Mouse (Mus musculus): ENCODE measurements around the gene Vmn2r22.
"Not testable (repeated sequence)": the region's sequence is repeated elsewhere in the genome, so short reads cannot be mapped to it uniquely, and the experiment has no call there.

DNA sequence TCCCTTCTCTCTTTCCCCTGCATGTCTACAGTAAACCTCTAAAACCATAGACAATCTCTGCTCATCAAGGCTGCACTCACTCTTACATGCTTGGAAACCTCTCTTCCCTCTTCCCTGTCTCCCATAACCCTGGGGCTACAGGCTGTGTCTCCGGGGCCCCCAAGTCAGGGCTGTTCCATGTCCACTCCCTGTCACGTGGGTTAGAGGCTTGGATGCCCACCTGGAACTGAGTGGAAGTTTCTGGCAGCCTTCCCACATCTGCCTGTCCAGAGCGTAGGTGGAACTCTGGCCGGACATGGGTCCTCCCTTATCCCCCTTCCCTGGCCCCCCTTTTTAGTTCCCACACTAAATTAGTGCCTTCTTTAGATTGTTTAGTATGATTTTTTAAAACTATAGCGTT, 62.2 kb downstream of the Vmn2r22 start:
- not testable (repeated sequence) for TF ChIP-seq POLR2A (IDR thresholded peaks at IDR 0.05; ENCODE audit: insufficient read length, low read depth); MYOG (IDR thresholded peaks at IDR 0.05; ENCODE audit: control insufficient read depth in 1 of 3, insufficient read depth in 1 of 3, insufficient read length in 2 of 3, low read depth in 2 of 3); TCF12 (IDR thresholded peaks at IDR 0.05; ENCODE audit: insufficient read depth, poor library complexity, severe bottlenecking); USF1 (IDR thresholded peaks at IDR 0.05; ENCODE audit: low read depth); E2F4 (IDR thresholded peaks at IDR 0.05; ENCODE audit: insufficient read depth); MYOD1 (IDR thresholded peaks at IDR 0.05; ENCODE audit: control insufficient read depth in 1 of 3, insufficient read length in 2 of 3, low read depth in 2 of 3); CEBPB (IDR thresholded peaks at IDR 0.05; ENCODE audit: insufficient read depth, poor library complexity, severe bottlenecking); REST (IDR thresholded peaks at IDR 0.05; ENCODE audit: insufficient read depth, insufficient read length); POLR2AphosphoS2 (IDR thresholded peaks at IDR 0.05; ENCODE audit: insufficient read length, low read depth); MAX (IDR thresholded peaks at IDR 0.05; ENCODE audit: low read depth); TCF3 (IDR thresholded peaks at IDR 0.05; ENCODE audit: insufficient read length, low read depth)
